Mouse (Mus musculus): ENCODE data around the gene Abtb1.

DNA sequence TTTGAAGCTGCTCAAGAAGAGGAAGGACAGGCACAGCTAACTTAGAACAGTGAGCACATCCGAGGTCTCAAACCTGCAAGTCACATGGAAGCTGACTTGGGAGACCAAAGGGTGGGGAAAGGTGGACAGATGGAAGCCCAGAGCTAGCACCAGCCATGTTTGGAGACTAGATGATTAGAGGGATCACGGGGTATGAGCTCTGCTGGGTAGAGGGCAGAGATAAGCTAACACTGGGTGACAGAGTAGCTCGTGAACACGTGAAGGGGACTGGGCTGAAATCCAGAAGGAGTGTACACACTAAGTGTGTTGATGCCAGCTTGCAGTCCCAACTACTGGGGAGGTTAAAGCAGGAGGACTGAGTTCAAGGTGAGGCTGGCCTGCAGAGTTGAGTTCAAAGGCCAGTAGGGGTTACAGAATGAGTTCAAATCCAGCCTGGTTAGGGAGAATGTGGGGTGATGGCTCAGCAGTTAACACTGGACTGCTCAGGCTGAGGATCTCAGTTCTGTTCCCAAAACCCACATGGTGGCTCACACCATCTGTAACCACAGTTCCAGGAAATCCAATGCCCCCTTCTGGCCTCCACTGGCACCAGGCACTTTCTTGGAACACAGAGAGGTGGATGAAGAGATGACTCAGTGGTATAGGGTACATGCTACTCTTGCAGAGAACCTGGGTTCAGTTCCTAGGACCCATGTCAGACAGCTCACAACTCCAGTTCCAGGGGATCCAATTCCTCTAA, 37.7 kb downstream of the Abtb1 start:
- TF ChIP-seq POLR2A (IDR thresholded peaks at IDR 0.05; ENCODE audit: insufficient read length, low read depth) (no peak), USF1 (IDR thresholded peaks at IDR 0.05; ENCODE audit: low read depth) (no peak), MYOD1 (IDR thresholded peaks at IDR 0.05; ENCODE audit: control insufficient read depth in 1 of 3, insufficient read length in 2 of 3, low read depth in 2 of 3) (no peak), MAX (IDR thresholded peaks at IDR 0.05; ENCODE audit: low read depth) (no peak), E2F4 (IDR thresholded peaks at IDR 0.05; ENCODE audit: insufficient read depth) (no peak), MYOG (IDR thresholded peaks at IDR 0.05; ENCODE audit: control insufficient read depth in 1 of 3, insufficient read depth in 1 of 3, insufficient read length in 2 of 3, low read depth in 2 of 3) (no peak), CEBPB (IDR thresholded peaks at IDR 0.05; ENCODE audit: insufficient read depth, poor library complexity, severe bottlenecking) (no peak)
